Mouse (Mus musculus): ENCODE data around the gene Dpyd.

The Dpyd gene

DNA sequence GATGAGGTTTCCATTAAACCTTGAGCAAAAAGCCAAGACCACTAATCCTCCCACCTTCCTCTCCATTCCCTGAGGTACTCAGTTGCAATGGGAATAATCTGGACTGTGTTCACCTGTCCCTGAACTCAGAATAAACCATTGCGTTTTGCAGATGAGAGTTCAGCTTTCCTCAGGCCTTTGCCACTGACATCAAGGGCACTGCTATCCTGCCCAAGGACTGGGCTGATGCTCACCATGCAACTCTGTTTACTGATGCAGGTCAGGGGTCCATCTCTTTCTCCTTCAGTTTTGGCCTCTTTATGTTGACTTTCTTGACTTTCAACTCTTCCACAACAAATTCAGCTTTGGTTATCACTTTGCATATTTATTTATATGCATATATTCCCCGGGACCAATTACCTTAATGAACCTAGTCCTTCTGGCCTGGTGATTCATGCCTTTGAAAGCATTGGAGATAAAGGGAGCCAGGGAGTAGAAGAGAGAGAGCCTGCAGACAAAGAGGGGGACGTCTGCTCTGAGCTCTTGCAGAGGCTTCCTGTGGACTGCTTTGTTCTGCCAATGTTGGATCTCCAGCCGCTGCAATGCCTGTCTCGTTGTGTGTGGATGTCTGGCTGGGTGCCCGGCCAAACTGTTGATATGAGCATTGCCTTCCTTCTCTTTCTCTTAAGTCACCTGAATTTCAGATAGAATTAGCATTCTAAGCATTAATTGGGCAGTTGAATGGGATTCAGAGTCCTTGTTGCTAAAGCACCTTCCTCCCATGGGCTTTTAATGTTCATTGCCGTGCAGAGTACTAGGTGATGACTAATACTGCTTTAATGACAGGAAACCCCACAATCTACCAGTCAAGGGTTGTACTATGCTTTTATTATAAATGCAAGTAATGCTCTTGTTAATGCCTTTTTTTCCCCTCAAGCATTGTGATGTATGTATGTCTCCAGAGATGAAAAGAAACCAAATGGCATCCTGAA lies 771.7 kb downstream of the Dpyd start:
- DNase-seq (ENCODE audit: low read depth in 1 of 2, low spot score in 2 of 2): no peak

DNA sequence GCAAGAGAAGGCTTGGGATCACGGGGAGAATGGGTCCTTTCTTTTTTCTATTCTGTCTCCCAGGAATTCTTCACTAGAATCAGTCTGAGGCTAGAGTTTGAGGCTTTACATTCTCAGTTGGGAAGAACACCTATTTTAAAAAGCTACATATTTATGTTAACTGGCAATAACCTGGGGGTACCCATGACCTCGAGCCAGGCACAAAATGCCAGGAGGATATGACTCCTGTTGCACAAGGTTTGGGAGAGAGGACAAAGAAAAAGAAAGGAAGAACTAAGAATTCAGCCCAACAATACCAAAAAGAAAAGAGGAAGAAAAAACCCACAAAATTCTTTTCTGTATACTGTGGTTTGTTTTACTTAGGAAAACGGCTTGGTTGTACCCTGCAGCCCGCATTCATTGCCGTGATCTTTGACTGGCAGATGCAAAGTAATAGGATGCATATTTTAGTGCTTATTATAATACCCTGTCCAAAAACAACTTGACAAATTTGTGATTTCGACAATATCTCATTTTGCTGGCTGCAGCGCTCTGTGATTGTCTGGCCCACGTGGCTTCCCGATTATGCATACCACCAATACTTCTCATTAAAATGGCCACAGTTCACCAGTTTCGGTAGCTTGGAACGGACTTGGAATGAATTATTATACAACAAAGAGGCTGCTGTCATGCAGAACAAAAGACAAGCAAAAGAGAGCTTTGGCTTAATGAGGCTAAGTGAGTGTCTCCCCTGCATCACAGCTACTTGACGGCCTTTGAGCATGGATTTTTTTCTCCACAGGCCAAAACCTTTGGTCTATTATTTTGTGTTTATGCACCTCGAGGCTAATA lies 799.8 kb downstream of the Dpyd start:
- DNase-seq (ENCODE audit: low read depth in 1 of 2, low spot score in 2 of 2): no peak

DNA sequence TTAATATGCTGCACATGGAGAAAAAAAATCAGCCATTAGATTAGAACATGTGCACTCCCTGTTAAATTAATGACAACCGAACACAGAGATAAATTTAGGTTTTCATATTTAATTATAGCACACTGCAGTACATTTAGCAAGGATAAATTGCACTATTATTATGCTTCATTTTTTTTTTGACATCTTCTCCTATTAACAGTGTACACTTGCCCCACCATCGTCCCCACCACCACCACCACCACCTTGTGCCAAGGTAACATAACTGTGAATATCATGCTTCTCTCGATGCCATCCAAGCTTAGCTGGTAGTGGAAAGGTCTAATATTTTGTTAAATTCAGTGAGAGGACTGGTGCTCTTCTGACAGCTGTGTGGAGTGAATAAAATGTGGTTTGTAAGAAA lies 800.5 kb downstream of the Dpyd start:
- no peak for DNase-seq (ENCODE audit: low read depth in 1 of 2, low spot score in 2 of 2)

DNA sequence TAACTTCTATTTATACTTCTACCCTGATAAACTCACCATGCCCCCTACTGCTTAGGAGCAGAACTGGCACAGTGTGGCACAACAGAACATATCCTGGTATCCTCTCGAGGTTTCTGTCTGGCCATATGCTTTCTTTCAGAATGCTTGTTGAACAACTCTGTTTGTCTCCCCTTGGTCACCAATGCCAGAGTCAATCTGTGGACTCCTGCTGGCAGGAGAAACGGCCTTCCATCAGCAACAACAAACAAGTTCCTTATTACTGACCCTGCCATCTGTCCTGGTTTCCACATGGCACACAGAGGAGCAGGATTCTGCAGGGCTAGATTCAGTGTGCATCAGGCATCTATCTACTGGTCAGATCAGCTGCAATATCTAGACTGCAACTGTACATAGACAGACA lies 807.0 kb downstream of the Dpyd start:
- DNase-seq (ENCODE audit: low read depth in 1 of 2, low spot score in 2 of 2): no peak

DNA sequence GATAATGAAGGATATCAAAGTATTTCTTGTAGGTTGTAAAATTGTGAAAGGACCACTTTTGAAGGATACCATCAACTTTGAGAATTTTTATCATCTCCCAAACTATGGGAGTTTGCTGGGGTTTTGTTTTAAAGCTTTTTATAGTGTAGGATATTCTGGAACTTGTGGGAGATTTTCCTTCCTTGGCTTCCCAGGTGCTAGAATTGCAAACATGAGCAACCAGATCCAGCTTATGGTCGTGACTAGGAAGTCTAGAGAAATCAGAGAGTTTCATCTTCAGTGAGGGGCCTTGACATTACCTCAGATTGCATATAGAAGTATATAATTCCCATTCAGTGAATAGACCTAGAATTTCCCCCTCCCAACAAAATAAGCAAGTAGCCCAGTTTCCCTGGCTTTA lies 819.2 kb downstream of the Dpyd start:
- DNase-seq (ENCODE audit: low read depth in 1 of 2, low spot score in 2 of 2): no peak

DNA sequence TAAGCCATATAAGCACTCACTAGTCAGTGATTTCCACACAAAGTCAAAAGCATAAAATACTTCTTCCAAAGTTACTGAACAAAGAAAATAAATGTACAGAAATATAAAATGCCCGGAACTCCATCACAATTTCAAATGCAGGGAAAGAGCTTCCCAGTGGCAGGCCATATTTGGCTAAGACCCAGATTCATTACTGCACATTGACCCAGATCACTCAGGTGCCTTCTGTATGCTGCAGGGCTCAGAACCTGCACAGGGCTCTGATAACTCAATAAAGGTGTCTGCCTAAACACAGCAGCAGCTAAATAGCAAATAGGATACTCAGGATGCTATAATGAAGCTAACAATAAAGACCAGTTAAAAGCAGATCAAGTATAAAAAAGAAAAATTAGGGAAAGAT lies 820.5 kb downstream of the Dpyd start:
- DNase-seq (ENCODE audit: low read depth in 1 of 2, low spot score in 2 of 2): no peak

DNA sequence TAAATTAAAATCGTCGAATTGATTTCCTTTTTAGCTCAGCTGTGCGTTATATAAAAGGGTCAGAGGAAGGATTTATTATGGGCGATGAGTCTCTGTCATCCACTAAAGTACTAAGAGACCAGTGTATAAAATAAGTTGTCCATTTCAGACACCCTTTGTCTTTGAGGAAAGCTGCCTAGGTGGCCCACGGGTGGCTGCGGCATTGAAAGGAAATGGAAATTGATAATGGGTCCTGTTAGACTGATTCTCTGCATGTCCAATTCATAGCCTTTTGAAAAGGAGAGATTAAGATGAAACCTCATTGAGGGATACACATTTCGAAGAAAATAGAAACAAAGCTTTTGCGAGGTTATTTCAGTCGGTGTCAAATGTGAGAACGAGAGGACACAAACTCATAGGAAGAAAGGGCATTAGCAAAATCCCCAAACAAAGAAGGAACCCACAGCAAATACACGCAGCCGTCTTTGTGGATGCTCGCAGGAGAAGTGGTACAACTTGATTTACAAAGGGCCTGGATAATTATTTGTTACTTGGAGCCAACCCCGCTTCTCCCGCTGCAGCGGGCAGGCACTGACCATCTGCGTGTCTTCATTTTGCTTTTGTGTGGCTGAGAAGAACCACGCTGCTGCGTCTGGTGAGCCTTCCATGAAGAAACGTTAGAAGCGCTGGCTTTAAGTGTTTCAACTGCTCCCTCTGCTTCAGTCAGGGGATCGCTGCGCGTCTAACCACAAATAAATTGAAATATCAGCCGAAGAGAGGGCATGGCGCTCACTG lies 825.6 kb downstream of the Dpyd start:
- DNase-seq (ENCODE audit: low read depth in 1 of 2, low spot score in 2 of 2): no peak

DNA sequence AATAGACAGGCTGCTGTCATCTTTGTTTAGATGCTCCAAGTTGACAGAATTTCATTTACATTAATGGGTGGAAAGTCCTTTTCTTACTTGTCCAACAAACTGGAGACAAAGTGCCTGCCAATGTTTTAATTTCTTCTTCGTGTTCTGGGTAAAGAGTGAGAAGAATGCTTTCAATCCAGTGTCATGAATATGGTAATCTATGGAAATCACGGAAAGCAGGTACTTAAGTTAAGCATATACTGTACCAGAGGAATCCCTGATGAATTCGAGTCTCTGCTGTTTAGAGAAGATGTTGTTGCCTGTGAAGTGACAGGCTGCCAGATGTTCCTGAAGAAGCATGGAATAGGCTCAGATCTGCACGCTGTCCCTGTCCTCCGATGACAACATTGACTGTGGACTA lies 835.3 kb downstream of the Dpyd start:
- no peak for DNase-seq (ENCODE audit: low read depth in 1 of 2, low spot score in 2 of 2)

DNA sequence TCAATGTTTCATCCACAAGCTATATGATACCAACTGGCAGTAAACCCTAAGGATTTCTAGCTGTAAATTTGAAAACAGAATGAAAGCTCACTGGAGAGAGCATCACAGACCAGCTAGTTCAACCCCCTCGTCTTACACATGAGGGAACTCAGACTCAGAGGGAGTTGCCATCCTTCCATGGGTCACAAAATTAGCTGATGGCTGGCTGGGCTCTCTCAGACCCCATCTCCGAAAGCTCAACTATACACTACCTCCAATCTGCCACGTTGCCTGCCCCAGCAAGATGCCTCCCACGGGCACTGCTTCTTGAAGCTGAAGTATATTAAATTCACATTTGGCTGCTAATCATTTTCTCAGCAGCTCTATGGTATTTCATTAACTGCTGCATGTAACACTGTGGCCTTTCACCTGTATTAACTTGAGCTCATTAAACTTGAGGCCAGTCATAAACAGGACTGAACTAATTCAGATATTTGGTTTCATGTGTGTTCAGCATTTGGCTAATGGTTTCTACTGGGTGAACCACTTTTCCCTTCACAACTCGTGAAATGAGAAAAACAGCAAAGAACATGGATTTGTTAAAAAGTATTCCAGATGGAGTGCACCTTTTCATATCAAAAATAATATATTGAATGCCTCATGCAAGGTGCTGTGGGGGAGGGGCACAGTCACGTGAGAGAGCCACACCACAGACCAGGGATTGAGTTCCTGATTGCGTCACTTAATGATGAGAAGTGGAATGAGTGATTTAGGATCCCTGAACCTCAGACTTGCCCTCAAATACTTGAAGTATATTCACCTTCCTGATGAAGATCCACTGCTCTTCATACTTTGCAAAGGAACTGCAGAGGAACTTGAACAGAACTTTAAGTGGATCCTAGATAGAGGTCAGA lies 841.2 kb downstream of the Dpyd start:
- DNase-seq (ENCODE audit: low read depth in 1 of 2, low spot score in 2 of 2): no peak

DNA sequence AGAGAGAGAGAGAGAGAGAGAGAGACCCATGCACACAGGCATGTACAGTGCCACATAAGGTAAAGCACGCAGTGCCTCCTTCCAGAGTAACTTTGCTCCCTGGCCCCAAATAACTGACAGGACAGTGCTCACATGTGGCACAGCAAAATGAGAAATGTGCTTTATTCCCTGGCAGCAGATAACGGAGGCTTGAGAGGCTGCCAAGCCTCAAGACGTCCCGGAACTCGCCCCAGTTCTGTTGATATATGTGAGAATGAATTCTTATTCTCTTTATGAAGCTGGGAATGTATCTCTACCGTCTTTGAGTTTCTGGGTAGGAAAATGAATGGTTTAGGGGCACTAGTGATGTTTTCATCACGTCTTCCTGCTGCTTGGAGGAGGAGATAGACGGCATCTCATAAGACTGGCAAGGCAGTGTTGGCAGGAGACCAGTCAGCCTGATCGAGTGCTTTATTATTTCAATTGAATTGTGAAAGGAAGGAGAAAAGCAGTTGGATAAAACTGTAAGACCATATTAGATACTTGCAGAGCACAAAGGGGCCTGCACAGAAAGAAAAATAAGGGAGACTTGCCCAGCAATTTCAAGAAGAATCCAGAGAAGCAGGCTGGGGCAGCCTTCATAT lies 857.3 kb downstream of the Dpyd start:
- no peak for DNase-seq (ENCODE audit: low read depth in 1 of 2, low spot score in 2 of 2)

DNA sequence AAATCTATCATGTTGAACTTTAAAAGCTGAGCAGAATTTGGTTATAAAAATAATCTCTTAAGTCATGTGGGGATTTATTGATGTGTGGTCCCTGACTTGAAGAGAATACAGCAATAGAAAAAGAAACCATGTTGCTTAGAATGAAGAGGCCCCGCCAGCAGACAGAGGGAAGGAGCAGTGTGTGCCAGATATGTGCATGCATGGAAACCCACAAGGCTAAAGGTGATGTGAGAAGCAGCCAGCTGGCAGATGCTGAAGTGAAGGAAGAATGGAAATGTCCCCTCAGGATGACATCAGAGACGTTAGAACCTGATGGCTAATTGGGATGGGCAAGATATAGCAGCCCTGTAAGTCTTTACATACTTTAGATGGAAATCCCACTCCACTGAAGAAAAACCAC lies 857.8 kb downstream of the Dpyd start:
- no peak for DNase-seq (ENCODE audit: low read depth in 1 of 2, low spot score in 2 of 2)

DNA sequence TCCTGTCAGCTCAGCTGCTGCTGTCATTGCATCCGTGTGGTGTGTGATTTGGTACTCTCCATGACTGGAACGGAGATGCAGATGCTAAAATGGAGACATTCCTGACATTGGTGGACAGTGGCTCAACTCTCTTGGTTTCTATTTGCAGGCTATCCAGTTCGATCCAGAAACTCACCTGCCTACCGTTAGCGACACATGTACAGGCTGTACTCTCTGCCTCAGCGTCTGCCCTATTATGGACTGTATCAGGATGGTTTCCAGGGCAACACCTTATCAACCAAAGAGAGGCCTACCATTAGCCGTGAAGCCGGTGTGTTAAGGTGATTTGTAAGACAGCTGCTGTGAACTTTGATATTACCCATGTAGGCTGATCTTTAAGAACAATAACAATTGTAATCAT lies 869.4 kb downstream of the Dpyd start:
- no peak for DNase-seq (ENCODE audit: low read depth in 1 of 2, low spot score in 2 of 2)

DNA sequence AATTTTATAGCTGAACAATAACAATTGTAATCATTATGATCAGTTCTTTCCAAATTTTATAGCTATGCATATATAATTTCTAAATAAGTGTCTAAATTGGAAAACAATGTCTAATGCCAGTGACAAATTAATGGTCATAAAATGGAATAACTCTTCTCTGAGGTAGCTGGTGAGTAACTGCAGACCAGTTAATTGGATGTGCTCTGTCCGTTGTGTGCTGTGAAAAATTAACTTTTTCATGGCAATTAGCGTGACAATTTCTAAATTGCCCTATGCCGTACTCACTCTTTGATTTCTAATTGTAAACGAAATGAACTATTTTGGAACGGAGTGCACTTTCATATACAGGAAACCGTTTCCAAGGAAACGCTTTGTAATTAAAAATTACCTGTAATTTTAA lies 869.8 kb downstream of the Dpyd start:
- no peak for DNase-seq (ENCODE audit: low read depth in 1 of 2, low spot score in 2 of 2)

DNA sequence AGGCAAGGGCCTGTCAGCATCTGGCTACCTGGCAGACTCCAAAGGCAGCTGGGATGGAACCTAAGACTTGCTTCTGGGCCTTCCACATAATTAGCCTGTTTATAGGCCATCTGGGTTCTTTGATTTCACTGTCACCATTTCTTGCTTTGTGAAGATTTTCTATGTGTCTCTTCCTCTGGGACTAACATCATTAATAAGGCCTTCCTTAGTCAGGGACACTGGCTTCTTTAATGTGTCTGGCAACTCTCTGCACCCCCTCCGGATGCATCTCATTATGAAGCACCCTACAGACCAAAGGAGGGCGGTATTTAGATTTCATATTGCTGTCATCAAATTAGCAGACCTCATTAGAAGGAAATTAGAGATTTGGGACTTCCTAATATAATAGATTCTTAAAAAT lies 885.6 kb downstream of the Dpyd start:
- no peak for DNase-seq (ENCODE audit: low read depth in 1 of 2, low spot score in 2 of 2)

DNA sequence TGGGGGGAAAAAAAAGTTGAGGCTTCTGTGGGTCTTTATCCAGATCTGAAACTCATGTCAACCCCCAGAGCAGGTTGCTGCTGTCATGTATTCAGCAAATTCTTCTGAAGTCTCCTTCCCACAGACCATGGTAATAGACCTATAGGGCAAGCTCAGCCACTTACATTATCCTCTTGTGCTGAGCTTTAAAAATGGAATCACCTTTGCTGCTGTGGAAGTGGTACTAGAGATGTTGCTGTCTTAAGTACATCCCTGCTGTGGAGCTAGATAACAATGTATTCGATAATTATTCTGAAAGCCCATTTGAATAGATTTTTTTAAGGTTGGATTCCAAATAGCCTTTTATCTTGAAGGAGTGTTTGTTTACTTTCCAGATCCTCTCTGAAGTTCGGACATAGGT lies 902.1 kb downstream of the Dpyd start:
- no peak for DNase-seq (ENCODE audit: low read depth in 1 of 2, low spot score in 2 of 2)

DNA sequence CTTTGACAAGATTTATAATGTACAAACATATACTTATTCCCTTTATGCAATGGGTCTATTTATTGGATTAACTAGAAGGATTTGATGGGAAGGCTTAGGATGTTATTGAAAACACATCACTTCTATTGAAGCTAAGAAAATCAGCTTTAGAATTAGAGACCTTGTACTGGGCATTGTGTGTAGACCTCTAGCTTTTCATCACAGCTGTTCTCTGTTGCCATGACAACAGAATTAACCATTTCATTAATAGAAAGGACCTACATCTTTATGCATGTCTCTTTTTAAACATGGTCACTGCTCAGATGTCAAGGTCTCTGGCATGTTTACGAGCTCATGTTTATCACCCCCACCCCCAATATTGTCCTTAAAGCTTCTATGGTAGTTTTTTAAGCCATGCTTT lies 902.5 kb downstream of the Dpyd start:
- no peak for DNase-seq (ENCODE audit: low read depth in 1 of 2, low spot score in 2 of 2)

DNA sequence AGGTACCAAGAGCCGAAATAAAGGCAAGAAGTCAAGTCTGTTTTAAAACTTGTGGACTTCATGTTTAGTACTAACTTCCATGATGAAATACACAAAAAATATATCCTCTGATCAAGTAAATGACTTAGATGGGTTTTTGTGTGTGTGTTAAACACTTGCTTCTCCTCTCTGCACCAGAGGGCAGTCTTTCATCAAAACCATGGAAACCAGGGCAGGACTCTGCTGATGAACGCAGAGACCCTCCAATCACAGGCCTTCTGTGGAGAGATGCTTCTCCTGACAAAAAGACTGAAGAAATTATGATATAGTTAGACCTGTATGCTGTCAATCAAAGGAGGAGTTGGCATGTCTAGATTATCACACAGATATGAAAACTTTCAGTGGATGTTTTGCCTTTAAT lies 905.8 kb downstream of the Dpyd start:
- DNase-seq (ENCODE audit: low read depth in 1 of 2, low spot score in 2 of 2): no peak
